Mouse (Mus musculus) intestine, embryonic 14.5 days (tissue): ENCODE data around the gene Rnf5. TPM values are rescaled to one million over a fixed set of nuclear protein-coding genes. Genes with fewer than 3 reads are reported as not detected.

Experiments used
- ATAC-seq: fragments of 200-750 bp; cut with Nextera tagmentation; replicated peaks from 2 replicates; pipeline ENCODE4 v1.8.0; 2017; ENCODE audit warnings: low read depth, moderate number of reproducible peaks, moderate TSS enrichment, moderate library complexity; ENCODE audit not compliant: low FRiP score, low TSS enrichment
- DNase-seq: peaks from one replicate; pipeline ENCODE4 v3.0.0-alpha.2; 2018; ENCODE audit warnings: low spot score
- H3K27ac ChIP-seq: fragments of 300-500 bp; sonication (generic); 2 replicates; pipeline ENCODE4 v1.5.1; 2014; ENCODE audit warnings: low read depth, mild to moderate bottlenecking, control low read depth
- H3K27me3 ChIP-seq: fragments of 300-500 bp; sonication (generic); replicated peaks from 2 replicates; pipeline ENCODE4 v1.6.1; 2014; ENCODE audit warnings: low read length, control low read depth; ENCODE audit not compliant: control insufficient read depth, insufficient read depth
- H3K36me3 ChIP-seq: fragments of 300-500 bp; sonication (generic); 2 replicates; pipeline ENCODE4 v1.6.1; 2014; ENCODE audit warnings: low read length, control low read depth; ENCODE audit not compliant: control insufficient read depth, insufficient read depth
- H3K4me1 ChIP-seq: fragments of 300-500 bp; sonication (generic); replicated peaks from 2 replicates; pipeline ENCODE4 v1.6.1; 2014; ENCODE audit warnings: low read length, control low read depth, mixed read lengths; ENCODE audit not compliant: control insufficient read depth, insufficient read depth
- H3K4me2 ChIP-seq: fragments of 300-500 bp; sonication (generic); 2 replicates; pipeline ENCODE4 v1.6.1; 2014; ENCODE audit warnings: low read length
- H3K4me3 ChIP-seq: fragments of 300-500 bp; sonication (generic); 2 replicates; pipeline ENCODE4 v1.5.1; 2014; ENCODE audit warnings: low read depth, low read length, control low read depth, mixed read lengths
- H3K9ac ChIP-seq: fragments of 300-500 bp; sonication (generic); 2 replicates; pipeline ENCODE4 v1.6.1; 2014; ENCODE audit warnings: mild to moderate bottlenecking, low read length
- H3K9me3 ChIP-seq: fragments of 300-500 bp; sonication (generic); 2 replicates; pipeline ENCODE4 v1.6.1; 2016; ENCODE audit warnings: low read length, control low read depth; ENCODE audit not compliant: control insufficient read depth
- WGBS: fragments of 180-500 bp; shearing (Covaris S2); extraction: QIAGEN DNeasy Blood & Tissue Kit; methylation state at CpG from one replicate; pipeline ENCODE4 v1.1.7; 2014; 5-methylcytosine and 5-hydroxymethylcytosine counted together
- polyA plus RNA-seq: library from polyadenylated mRNA; unstranded; fragments of >200 nt; fragmentation: Nextera tagmentation; extraction: Ambion mirVana; gene quantifications from 2 replicates; pipeline ENCODE4 v1.2.1, GENCODE M21; 2014

The Rnf5 gene
- polyA plus RNA-seq, 1 experiment from 2014 or later: 110 TPM

DNA sequence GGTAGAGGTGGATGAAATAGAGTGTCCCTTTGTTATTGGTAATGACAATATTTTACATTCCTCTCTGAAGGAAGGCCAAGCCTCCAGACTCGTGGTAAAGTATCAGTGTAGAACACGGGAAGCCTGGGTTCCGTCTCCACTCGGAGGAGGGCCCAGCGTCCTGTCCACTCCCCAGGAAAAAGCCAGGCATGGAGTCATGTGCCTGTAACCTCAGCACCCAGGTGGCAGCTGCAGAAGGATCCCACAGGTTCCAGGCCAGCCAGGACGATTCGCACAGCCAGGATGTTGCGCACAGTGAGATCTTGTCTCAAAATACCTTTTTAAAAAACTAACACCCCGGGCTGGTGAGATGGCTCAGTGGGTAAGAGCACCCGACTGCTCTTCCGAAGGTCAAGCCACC is 40.1 kb downstream of the Rnf5 start:
- DNase-seq (no peak), ATAC-seq (no peak)
- H3K27me3 ChIP-seq: no peaks in the 10 kb centered on the region
- H3K4me2 ChIP-seq: no peak overlapping the region
- 76% methylated on average over 11 of the region's 11 CpGs for WGBS
- H3K36me3 ChIP-seq: no peaks in the 10 kb centered on the region
- no peak overlapping the region for H3K4me3 ChIP-seq
- H3K9ac ChIP-seq: no peak overlapping the region
- no peaks in the 10 kb centered on the region for H3K9me3 ChIP-seq
- no peak overlapping the region for H3K27ac ChIP-seq
- peaks cover 15% of the 10 kb centered on the region; the same call in 1 of the 2 replicates for H3K4me1 ChIP-seq

DNA sequence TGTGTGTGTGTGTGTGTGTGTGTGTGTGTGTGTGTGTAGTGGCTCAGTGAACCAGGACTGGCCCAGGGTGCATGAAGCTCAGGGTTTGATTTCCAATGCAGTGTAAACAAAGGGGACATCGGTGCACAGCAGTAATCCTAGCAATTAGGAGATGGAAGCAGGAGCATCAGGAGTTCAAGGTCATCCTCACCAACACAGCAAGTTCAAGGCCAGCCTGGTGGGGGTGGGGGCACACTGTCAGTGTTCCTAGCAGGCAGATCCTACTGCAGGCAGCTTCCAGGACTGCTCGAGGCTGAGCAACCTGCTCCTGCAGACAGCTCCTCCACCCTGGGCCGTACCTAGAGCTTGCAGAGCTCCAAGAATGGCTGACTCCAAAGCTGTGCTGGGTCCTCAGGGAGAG is 40.9 kb downstream of the Rnf5 start:
- Histone ChIP-seq H3K4me2 (no peak overlapping the region), H3K27me3 (no peaks in the 10 kb centered on the region), H3K4me3 (no peak overlapping the region), H3K4me1 (peaks cover 15% of the 10 kb centered on the region; the same call in 1 of the 2 replicates), H3K9me3 (no peaks in the 10 kb centered on the region), H3K27ac (no peak overlapping the region), H3K36me3 (no peaks in the 10 kb centered on the region), H3K9ac (no peak overlapping the region)
- no peak for ATAC-seq
- WGBS: 57% methylated on average over 3 of the region's 3 CpGs
- no peak for DNase-seq

DNA sequence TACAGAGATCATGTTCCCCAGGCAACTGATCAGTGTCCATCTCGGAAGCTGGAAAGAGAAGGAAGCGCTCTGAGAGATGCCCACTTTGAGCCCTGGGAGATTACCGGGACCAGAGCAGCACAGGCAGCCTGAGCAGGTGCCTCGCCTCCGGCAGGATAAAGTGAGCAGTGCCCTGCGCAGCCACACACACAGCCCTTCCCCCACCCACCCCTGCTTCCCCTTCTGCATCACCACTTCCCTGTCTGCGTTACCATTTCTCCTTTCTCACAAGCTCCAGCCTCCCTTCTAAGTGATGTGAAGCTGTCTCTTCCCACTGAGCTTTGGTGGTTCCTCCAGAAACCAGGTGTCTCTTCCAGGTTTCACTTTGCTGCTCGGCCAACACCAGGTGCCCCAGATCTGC is 42.3 kb downstream of the Rnf5 start:
- no peak overlapping the region for H3K9ac ChIP-seq
- peaks cover 15% of the 10 kb centered on the region; the same call in 1 of the 2 replicates for H3K4me1 ChIP-seq
- no peaks in the 10 kb centered on the region for H3K36me3 ChIP-seq
- ATAC-seq: no peak
- no peak for DNase-seq
- no peak overlapping the region for H3K4me2 ChIP-seq
- H3K27me3 ChIP-seq: no peaks in the 10 kb centered on the region
- 58% methylated on average over 8 of the region's 8 CpGs for WGBS
- H3K4me3 ChIP-seq: no peak overlapping the region
- H3K9me3 ChIP-seq: no peaks in the 10 kb centered on the region
- 0 out of 2 replicates have a peak overlapping the region, but pooled peaks have one; percentile 45 for H3K27ac ChIP-seq

DNA sequence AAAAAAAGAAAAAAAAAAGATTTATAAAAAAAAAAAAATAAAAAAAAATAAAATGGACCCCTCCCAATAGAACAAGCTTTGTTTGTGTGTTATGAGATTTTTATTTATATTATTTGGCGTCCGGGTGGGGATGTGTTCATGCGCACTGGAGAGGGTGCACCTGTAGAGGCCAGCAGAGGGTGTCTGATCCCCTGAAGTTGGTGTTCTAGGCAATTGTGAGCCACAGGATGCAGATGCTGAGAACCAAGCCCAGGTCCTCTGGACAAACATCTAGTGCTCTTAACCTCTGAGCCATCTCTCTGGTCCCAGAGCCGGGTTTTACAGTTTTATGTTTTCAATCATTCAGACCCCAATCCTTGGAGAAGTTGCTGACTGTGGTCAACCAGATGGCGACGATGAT is 43.1 kb downstream of the Rnf5 start:
- H3K27me3 ChIP-seq: no peaks in the 10 kb centered on the region
- no peak overlapping the region for H3K4me2 ChIP-seq
- H3K4me3 ChIP-seq: no peak overlapping the region
- H3K36me3 ChIP-seq: no peaks in the 10 kb centered on the region
- DNase-seq (no peak), ATAC-seq (no peak)
- WGBS: 89% methylated on average over 6 of the region's 6 CpGs
- no peak overlapping the region for H3K9ac ChIP-seq
- no peaks in the 10 kb centered on the region for H3K9me3 ChIP-seq
- no peak overlapping the region for H3K27ac ChIP-seq
- H3K4me1 ChIP-seq: peaks cover 15% of the 10 kb centered on the region; the same call in 1 of the 2 replicates

DNA sequence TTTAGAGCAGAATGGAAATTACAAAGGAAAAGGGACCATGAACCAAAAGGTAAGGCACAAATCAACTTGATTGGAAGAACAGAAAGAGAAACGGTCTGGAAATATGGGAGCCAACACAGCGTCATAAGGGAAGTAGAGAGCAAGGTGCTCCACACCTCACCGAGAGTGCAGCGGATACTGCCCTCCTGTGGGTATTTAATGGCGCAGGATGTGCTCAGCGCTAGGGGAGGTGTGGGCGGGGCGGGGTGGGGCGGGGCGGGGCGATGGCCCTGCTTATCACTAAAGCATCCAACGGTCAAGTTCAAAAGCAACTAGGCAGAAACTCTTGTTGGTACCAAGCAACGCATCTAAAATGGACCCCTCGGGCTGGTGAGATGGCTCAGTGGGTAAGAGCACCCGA is 43.6 kb downstream of the Rnf5 start:
- H3K9ac ChIP-seq: no peak overlapping the region
- no peaks in the 10 kb centered on the region for H3K27me3 ChIP-seq
- no peaks in the 10 kb centered on the region for H3K36me3 ChIP-seq
- DNase-seq: no peak
- ATAC-seq: no peak
- no peak overlapping the region for H3K4me3 ChIP-seq
- H3K4me1 ChIP-seq: peaks cover 11% of the 10 kb centered on the region; the same call in 1 of the 2 replicates
- H3K9me3 ChIP-seq: no peaks in the 10 kb centered on the region
- no peak overlapping the region for H3K4me2 ChIP-seq
- no peak overlapping the region for H3K27ac ChIP-seq
- WGBS: 26% methylated on average over 15 of the region's 15 CpGs

DNA sequence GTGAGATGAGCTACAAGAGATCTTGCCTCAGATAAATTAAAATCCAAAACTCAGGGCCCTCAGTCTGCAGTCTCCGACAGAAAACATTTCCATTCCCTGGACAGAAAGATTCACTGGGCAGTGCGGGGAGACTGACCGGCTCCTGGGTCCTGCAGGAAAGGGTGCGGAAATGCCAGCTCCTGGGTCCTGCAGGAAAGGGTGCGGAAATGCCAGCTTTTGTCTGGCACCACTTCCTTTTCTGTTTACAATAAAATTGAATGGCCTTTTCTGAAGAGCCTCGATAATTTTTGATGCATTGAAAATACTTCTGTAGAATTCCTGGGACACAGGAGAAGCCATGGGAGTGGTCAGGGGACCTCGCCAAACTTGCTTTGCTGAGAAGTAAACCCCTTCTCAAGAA is 44.4 kb downstream of the Rnf5 start:
- Histone ChIP-seq H3K4me3 (no peak overlapping the region), H3K36me3 (no peaks in the 10 kb centered on the region), H3K27me3 (no peaks in the 10 kb centered on the region), H3K9ac (no peak overlapping the region), H3K4me1 (peaks cover 4% of the 10 kb centered on the region; the same call in 1 of the 2 replicates), H3K4me2 (no peak overlapping the region), H3K27ac (no peak overlapping the region), H3K9me3 (no peaks in the 10 kb centered on the region)
- ATAC-seq (no peak), DNase-seq (no peak)
- 82% methylated on average over 7 of the region's 7 CpGs for WGBS

DNA sequence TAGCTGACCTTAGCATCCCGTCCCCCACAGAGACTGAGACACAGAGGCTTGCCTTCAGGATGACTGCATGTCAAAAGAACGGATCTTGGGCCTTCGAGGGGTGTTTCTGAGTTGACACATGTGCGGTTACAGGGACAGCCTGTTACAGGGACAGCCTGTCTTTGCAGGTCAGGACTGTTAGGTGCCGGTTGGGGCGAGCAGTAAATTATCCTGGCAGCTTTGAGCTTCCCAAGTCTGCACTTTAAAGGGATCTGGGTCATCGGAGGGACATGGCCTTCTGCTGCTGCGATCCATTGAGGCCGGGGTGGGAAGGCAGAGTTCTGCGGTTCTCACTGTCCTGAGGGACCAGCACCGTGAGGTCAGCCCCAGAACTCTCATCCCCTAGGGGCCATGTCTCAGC is 46.1 kb downstream of the Rnf5 start:
- Histone ChIP-seq H3K36me3 (no peaks in the 10 kb centered on the region), H3K9ac (no peak overlapping the region), H3K4me3 (no peak overlapping the region), H3K27me3 (no peaks in the 10 kb centered on the region), H3K4me1 (no peaks in the 10 kb centered on the region), H3K4me2 (no peak overlapping the region), H3K9me3 (no peaks in the 10 kb centered on the region), H3K27ac (no peak overlapping the region)
- WGBS: 61% methylated on average over 11 of the region's 11 CpGs
- ATAC-seq (no peak), DNase-seq (no peak)

DNA sequence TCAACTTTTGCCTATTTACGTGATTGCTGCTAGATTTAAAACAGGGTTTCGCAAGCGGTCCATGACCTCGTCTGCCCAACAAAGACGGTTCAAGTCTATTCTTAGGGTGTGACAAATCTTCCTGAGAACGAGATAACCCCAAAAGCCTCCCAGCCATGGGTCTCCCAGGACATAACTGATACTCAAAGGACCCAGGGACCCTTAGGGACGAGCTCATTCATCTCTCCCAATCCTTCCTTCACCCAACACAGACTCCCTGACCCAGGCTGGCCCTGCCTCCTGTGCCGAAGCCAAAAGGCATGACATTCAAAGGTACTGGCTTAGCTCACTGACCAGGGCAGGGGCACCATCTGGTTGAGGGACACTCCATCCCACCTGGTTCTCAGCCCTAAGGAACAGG is 47.1 kb downstream of the Rnf5 start:
- Histone ChIP-seq H3K27me3 (no peaks in the 10 kb centered on the region), H3K4me2 (no peak overlapping the region), H3K36me3 (no peaks in the 10 kb centered on the region), H3K9ac (no peak overlapping the region), H3K27ac (no peak overlapping the region), H3K9me3 (no peaks in the 10 kb centered on the region), H3K4me1 (no peaks in the 10 kb centered on the region), H3K4me3 (no peak overlapping the region)
- ATAC-seq (no peak), DNase-seq (no peak)
- WGBS: 83% methylated on average over 8 of the region's 8 CpGs

DNA sequence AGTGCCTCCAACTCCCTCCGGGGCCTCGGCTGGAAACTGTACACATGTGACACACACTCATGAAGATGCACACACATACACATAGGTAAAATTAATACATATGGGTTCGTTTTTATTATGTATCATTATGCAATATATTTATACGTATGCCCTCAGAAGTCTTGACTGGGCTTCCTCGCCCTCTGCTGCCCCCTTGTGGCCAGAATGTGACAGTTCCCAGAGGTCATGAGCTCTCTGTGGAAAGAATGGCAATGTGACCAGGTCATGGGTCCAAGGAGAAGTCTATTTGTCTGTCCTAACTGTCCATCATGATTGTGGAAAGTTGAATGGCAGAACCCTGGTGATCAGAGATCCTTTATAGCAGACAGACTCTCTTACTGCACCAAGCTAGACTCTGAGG is 48.0 kb downstream of the Rnf5 start:
- H3K9me3 ChIP-seq: no peaks in the 10 kb centered on the region
- H3K27me3 ChIP-seq: no peaks in the 10 kb centered on the region
- ATAC-seq: no peak
- H3K36me3 ChIP-seq: no peaks in the 10 kb centered on the region
- no peak overlapping the region for H3K27ac ChIP-seq
- WGBS: 18% methylated on average over 5 of the region's 5 CpGs
- no peak overlapping the region for H3K4me2 ChIP-seq
- peak; percentile 90 for DNase-seq
- H3K4me1 ChIP-seq: no peaks in the 10 kb centered on the region
- no peak overlapping the region for H3K4me3 ChIP-seq
- no peak overlapping the region for H3K9ac ChIP-seq
